Mouse (Mus musculus) erythroblast, embryonic 14.5 days (primary cell): Measurements from ENCODE around the gene Iars. TPM values are rescaled to one million over a fixed set of nuclear protein-coding genes. Genes with fewer than 3 reads are reported as not detected.

Experiments
- H3K27me3 ChIP-seq: 2 replicates; pipeline ENCODE4 v1.6.1; 2012; ENCODE audit warnings: inconsistent platforms; ENCODE audit not compliant: control insufficient read depth
- H3K36me3 ChIP-seq: 2 replicates; pipeline ENCODE4 v1.6.1; 2012; ENCODE audit warnings: mild to moderate bottlenecking, inconsistent platforms; ENCODE audit not compliant: control insufficient read depth
- H3K4me1 ChIP-seq: 2 replicates; pipeline ENCODE4 v1.6.1; 2012; ENCODE audit warnings: inconsistent platforms; ENCODE audit not compliant: control insufficient read depth
- H3K4me3 ChIP-seq: replicated peaks from 2 replicates; pipeline ENCODE3; 2012; ENCODE audit warnings: moderate library complexity, mild to moderate bottlenecking, inconsistent platforms
- H3K9me3 ChIP-seq: 2 replicates; pipeline ENCODE4 v1.6.1; 2012; ENCODE audit warnings: low read length, inconsistent platforms, mixed read lengths; ENCODE audit not compliant: control insufficient read depth
- GATA1 ChIP-seq: IDR thresholded peaks from 2 replicates; pipeline ENCODE4 v1.6.1; 2012; ENCODE audit warnings: low read length, inconsistent platforms, mixed read lengths
- TAL1 ChIP-seq: IDR thresholded peaks from 3 replicates; pipeline ENCODE4 v1.6.1; 2012; ENCODE audit warnings: low read length, inconsistent platforms, mixed read lengths
- polyA plus RNA-seq: library from polyadenylated mRNA; stranded (reverse); fragments of >175 nt; gene quantifications from 2 replicates; pipeline ENCODE4 v1.2.3, GENCODE M21; 2012

Gene Iars
- polyA plus RNA-seq = 1.2 and 2.1 TPM in 2 replicates

- Histone ChIP-seq H3K9me3 (no peaks in the 10 kb centered on the region), H3K4me3 (peak within 1 kb of the TSS; percentile 91), H3K36me3 (peaks cover 58% of the 10 kb centered on the region), H3K4me1 (peaks cover 38% of the 10 kb centered on the region), H3K27me3 (no peaks in the 10 kb centered on the region)
- TF ChIP-seq GATA1 = no peak
- no peak for TF ChIP-seq TAL1
Measured at GRCm38 (mm10) chr13:49681351-49682232, at the start of gene Iars. Iars (plus strand) TSS chr13:49682100.

GRCm38 (mm10) chr13:49639965-49640364 lies 41.9 kb upstream of the Iars start:
- H3K4me3 ChIP-seq = no peak overlapping the region
- no peak for TF ChIP-seq TAL1
- no peak for TF ChIP-seq GATA1
- H3K9me3 ChIP-seq = no peaks in the 10 kb centered on the region; the same call in 1 of the 2 replicates
- peaks cover 26% of the 10 kb centered on the region for H3K4me1 ChIP-seq
- H3K36me3 ChIP-seq = peaks cover 87% of the 10 kb centered on the region
- no peaks in the 10 kb centered on the region for H3K27me3 ChIP-seq

GRCm38 (mm10) chr13:49642650-49643049 lies 39.2 kb upstream of the Iars start:
- no peak for TF ChIP-seq GATA1
- TF ChIP-seq TAL1 = no peak
- Histone ChIP-seq H3K27me3 (no peaks in the 10 kb centered on the region), H3K4me3 (no peak overlapping the region), H3K9me3 (no peaks in the 10 kb centered on the region; the same call in 1 of the 2 replicates), H3K36me3 (peaks cover 87% of the 10 kb centered on the region), H3K4me1 (peaks cover 28% of the 10 kb centered on the region)

DNA sequence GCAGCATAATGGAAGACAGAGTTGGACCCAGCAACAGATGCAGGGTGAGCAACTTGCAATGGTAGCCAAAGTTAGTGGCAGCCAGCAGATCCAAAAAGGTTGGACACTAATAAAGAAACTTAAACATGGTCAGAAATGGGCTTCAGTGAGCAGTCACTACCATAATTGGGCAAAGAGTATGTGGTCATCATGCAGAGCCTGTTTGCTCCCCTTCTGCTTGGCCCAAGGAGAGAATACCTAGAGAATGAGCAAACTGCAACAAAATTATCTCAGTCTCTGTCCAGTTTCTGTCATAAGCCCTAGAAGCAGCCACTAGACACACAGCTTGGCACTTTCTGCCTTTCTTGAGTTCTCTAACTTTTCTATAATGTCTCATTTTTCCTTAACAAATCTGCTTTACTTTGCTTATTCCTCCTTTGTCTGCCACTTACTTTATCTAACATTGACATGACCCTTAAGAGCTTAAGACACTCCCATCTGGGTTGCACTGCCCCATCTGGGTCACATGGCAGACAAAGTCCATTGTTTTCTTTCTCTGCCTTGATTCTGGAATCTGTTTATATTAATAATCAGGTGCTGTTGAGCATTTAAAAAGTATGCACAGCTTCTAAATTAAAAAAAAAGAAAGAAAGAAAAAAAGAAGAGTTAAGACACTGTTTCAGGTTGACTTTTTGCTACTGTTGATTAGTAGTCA lies 38.1 kb upstream of the Iars start:
- Histone ChIP-seq H3K27me3 (no peaks in the 10 kb centered on the region), H3K4me1 (peaks cover 28% of the 10 kb centered on the region), H3K4me3 (no peak overlapping the region), H3K36me3 (peaks cover 84% of the 10 kb centered on the region), H3K9me3 (no peaks in the 10 kb centered on the region)
- TF ChIP-seq GATA1 = no peak
- no peak for TF ChIP-seq TAL1

DNA sequence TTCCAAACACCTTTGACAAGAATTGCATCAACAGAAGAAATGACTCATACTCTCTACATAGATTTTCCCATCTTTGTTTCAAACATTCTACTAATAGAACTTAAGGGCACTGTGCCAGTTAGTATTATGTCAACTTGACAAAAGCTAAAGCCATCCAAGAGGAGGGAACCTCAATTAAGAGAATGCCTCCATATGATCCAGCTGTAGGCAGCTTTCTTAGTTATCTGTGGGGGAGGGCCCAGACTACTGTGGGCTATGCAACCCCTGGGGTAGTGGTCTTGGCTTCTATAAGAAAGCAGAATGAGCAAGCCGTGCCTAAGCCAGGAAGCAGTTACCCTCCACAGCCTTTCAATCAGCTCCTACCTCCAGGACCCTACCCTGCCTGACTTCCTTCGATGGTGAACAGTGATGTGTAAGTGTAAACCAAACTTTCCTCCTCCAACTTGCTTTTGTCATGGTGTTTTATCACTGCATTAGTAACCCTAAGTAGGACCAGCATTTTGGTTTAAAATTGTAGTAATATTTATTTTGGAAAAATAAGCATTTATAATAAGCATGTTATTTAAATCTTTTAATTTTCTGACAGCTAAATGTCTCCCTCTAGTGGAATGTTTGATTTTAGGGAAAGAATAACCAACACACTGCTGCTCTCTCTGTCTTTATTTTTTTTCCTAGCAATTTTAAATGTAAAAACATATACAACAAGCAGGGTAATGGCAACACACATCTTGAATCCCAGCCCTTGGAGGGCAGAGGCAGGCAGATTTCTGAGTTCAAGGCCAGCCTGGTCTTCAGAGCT lies 37.0 kb upstream of the Iars start:
- TF ChIP-seq GATA1 (no peak), TAL1 (no peak)
- no peak overlapping the region for H3K4me3 ChIP-seq
- H3K36me3 ChIP-seq = peaks cover 80% of the 10 kb centered on the region
- no peaks in the 10 kb centered on the region for H3K27me3 ChIP-seq
- no peaks in the 10 kb centered on the region for H3K9me3 ChIP-seq
- peaks cover 20% of the 10 kb centered on the region for H3K4me1 ChIP-seq

- TF ChIP-seq TAL1 = no peak
- TF ChIP-seq GATA1 = no peak
- H3K9me3 ChIP-seq = no peaks in the 10 kb centered on the region
- peaks cover 18% of the 10 kb centered on the region for H3K4me1 ChIP-seq
- peaks cover 77% of the 10 kb centered on the region for H3K36me3 ChIP-seq
- no peaks in the 10 kb centered on the region for H3K27me3 ChIP-seq
- no peak overlapping the region for H3K4me3 ChIP-seq
Measured at GRCm38 (mm10) chr13:49646019-49646418, 35.9 kb upstream of the Iars start.

DNA sequence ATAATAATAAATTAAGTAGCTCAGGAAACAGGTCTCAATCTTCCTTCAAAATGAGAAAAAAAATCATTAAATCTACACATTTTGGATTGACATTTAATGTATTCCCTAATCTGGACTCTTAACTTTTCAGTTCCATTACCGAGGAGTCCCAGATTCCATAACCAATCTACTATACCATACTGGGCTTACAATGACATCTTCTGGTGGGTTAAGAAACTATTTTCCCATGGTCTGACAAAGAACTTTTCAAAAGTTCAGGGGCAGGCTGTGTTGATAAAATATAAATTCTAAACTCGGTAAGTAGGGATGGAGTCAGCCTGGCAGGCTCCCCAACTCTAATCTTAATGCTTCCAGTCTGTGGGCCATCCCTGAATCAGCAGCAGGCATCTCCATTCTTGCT lies 30.8 kb upstream of the Iars start:
- Histone ChIP-seq H3K9me3 (no peaks in the 10 kb centered on the region), H3K27me3 (no peaks in the 10 kb centered on the region), H3K4me1 (peaks cover 27% of the 10 kb centered on the region), H3K4me3 (peak overlapping the region; percentile 79), H3K36me3 (peaks cover 33% of the 10 kb centered on the region)
- no peak for TF ChIP-seq GATA1
- no peak for TF ChIP-seq TAL1

GRCm38 (mm10) chr13:49651781-49652351 lies 30.0 kb upstream of the Iars start:
- Histone ChIP-seq H3K9me3 (no peaks in the 10 kb centered on the region), H3K27me3 (no peaks in the 10 kb centered on the region), H3K36me3 (peaks cover 30% of the 10 kb centered on the region), H3K4me1 (peaks cover 27% of the 10 kb centered on the region), H3K4me3 (peak overlapping the region; percentile 79)
- TF ChIP-seq TAL1 (no peak), GATA1 (no peak)
